In genomic region chr5:105778189-105778588, GRCm38 (mm10) we compare ENCODE assay signal across 8 mouse cellular contexts.
"Had no signal": no experiment of that assay in that cellular context is flagged by ENCODE, and none has a peak within 500 bp of the region (broad histone marks: within the 10 kb centered on the region; RNA-seq: fewer than 3 reads in every experiment).

No protein-coding gene starts in this region.

- H3K36me3 ChIP-seq: limb, embryonic 12.5 days; midbrain, embryonic 12.5 days; stomach, embryonic 15.5 days had no signal

- H3K4me3 ChIP-seq: limb, embryonic 12.5 days; midbrain, embryonic 12.5 days; stomach, embryonic 15.5 days had no signal

- H3K4me2 ChIP-seq: limb, embryonic 12.5 days; midbrain, embryonic 12.5 days had no signal

- H3K27ac ChIP-seq: limb, embryonic 12.5 days; midbrain, embryonic 12.5 days had no signal

- DNase-seq: kidney, adult 9 months; lung, adult 18-20 months; right cerebral cortex, postnatal 14 days; thymus, postnatal 36 days had no signal

- ATAC-seq: midbrain, embryonic 16.5 days had no signal

- H3K9ac ChIP-seq: limb, embryonic 12.5 days; midbrain, embryonic 12.5 days; stomach, embryonic 15.5 days had no signal

- H3K9me3 ChIP-seq: limb, embryonic 12.5 days; midbrain, embryonic 12.5 days; stomach, embryonic 15.5 days had no signal

- H3K27me3 ChIP-seq: limb, embryonic 12.5 days; midbrain, embryonic 12.5 days; stomach, embryonic 15.5 days had no signal
